Comparison of ENCODE assay signal across 6 mouse cellular contexts in the genomic region with DNA sequence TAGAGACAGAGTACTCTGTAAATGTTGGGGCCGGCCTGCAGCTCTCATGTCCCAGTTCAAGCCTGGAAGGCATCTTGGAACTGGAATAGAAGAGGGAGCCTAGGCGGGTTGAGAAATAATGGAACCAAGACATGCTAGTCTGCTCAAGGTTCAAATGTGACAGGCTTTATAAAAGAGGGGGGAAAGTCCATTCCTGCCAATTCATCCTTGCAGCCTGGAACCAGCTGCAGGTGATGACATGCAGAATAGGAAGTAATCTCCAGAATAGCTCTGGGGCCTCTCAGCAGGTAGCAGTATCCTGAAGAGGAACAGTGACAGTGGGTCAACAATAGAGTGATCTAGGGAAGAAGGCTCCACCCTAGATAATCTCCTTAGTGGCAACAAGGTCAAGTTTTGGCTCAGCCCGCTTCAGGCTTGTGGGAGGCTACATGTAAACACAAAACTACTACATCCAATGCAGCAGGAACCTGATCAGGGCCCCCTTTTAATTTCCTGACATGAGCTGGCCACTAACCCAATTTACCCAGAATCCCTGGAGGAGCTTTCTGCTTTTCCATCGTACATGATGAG.
DNase-seq lines count a peak whose midpoint lies in the region; ATAC-seq and TF ChIP-seq lines count a peak whose summit lies in the region.
"Not testable (repeated sequence)": the region's sequence is repeated elsewhere in the genome, so short reads cannot be mapped to it uniquely, and the experiment has no call there.

No protein-coding gene starts in this region.

- ATAC-seq in intestine, embryonic 16.5 days, result peak; percentile 63

- TF ChIP-seq POLR2A in kidney, adult 2 months (IDR thresholded peaks at IDR 0.05; ENCODE audit: low read depth, low read length), result not testable (repeated sequence)

- H3K9me3 ChIP-seq in ES-E14 (ENCODE audit: control insufficient read depth, insufficient read depth, low read depth, low read length); intestine, embryonic 16.5 days (ENCODE audit: control insufficient read depth, low read length): not testable (repeated sequence)

- H3K27ac ChIP-seq in ES-E14 (ENCODE audit: insufficient read depth, low read depth, low read length, poor library complexity, severe bottlenecking); intestine, embryonic 16.5 days (ENCODE audit: low read length); kidney, adult 2 months (ENCODE audit: insufficient read depth, low read depth, low read length): not testable (repeated sequence)

- not testable (repeated sequence) for H3K4me2 ChIP-seq in intestine, embryonic 16.5 days (ENCODE audit: low read depth, low read length)

- WGBS in intestine, embryonic 16.5 days, result 71% methylated on average over 4 of the region's 4 CpGs
- 62% methylated on average over 4 of the region's 4 CpGs for WGBS in kidney, adult 2 months

- not testable (repeated sequence) for H3K9ac ChIP-seq in ES-E14 (ENCODE audit: insufficient read depth, low read depth, low read length, poor library complexity, severe bottlenecking); intestine, embryonic 16.5 days (ENCODE audit: low read depth, low read length)

- H3K36me3 ChIP-seq in ES-E14 (ENCODE audit: control insufficient read depth, insufficient read depth, low read length, poor library complexity, severe bottlenecking); intestine, embryonic 16.5 days (ENCODE audit: control insufficient read depth, insufficient read depth, low read length); kidney, adult 2 months (ENCODE audit: control insufficient read depth, insufficient read depth, low read length): not testable (repeated sequence)

- H3K27me3 ChIP-seq in intestine, embryonic 16.5 days (replicated peaks; ENCODE audit: control insufficient read depth, insufficient read depth, low read length); kidney, adult 2 months (replicated peaks; ENCODE audit: control insufficient read depth, insufficient read depth, low read length): not testable (repeated sequence)

- TF ChIP-seq CTCF in kidney, adult 2 months (conservative IDR thresholded peaks at IDR 0.05; ENCODE audit: insufficient read depth, insufficient read length, low read depth, low read length), result not testable (repeated sequence)

- not testable (repeated sequence) for DNase-seq in ES-E14 (ENCODE audit: low read depth, low spot score)
- DNase-seq in ZHBTc4 (ENCODE audit: low read depth, low spot score), result peak; percentile 69
- DNase-seq in gonadal fat pad, adult 2 months (ENCODE audit: low read depth), result peak; percentile 17
- peak; percentile 50 for DNase-seq in kidney, adult 2 months
- peak; percentile 7 to 30 for DNase-seq in kidney, postnatal 36 days

- not testable (repeated sequence) for H3K4me1 ChIP-seq in ES-E14 (ENCODE audit: control insufficient read depth in 2 of 2, insufficient read depth in 2 of 2, low read length in 2 of 2, poor library complexity in 1 of 2); intestine, embryonic 16.5 days (ENCODE audit: control insufficient read depth, insufficient read depth, low read length); kidney, adult 2 months (ENCODE audit: control insufficient read depth, insufficient read depth, low read length)

- in situ Hi-C loops in ES-E14 (cut with MboI; ENCODE audit: low sequenced_read_pairs in 2 of 2, unreplicated experiment in 2 of 2), result not testable (repeated sequence)

- not testable (repeated sequence) for H3K4me3 ChIP-seq in ES-E14 (ENCODE audit: insufficient read depth in 1 of 2, low read depth in 1 of 2, low read length in 2 of 2, poor library complexity in 1 of 2, severe bottlenecking in 1 of 2); intestine, embryonic 16.5 days (ENCODE audit: low read length); kidney, adult 2 months (ENCODE audit: insufficient read depth, low read depth, low read length)

TF ChIP-seq in ES-E14, 5 proteins besides CTCF, POLR2A, EP300 and RAD21:
- TF ChIP-seq MAFK (IDR thresholded peaks at IDR 0.05; ENCODE audit: insufficient read depth, low read depth, low read length), result 0 out of 2 replicates have a peak, but pooled peaks have one; percentile 3
